Mouse (Mus musculus) liver, embryonic 11.5 days (tissue): ENCODE results near the gene Trpm2. TPM values are rescaled to one million over a fixed set of nuclear protein-coding genes. Genes with fewer than 3 reads are reported as not detected.

Source experiments
- ATAC-seq: fragments of 200-750 bp; cut with Nextera tagmentation; replicated peaks from 2 replicates; pipeline ENCODE4 v1.8.0; 2017; ENCODE audit warnings: moderate number of reproducible peaks, mild to moderate bottlenecking, moderate TSS enrichment, moderate library complexity; ENCODE audit not compliant: low FRiP score
- DNase-seq: peaks from one replicate; pipeline ENCODE4 v3.0.0-alpha.2; 2017; ENCODE audit warnings: low spot score
- H3K27ac ChIP-seq: fragments of 300-500 bp; sonication (generic); 2 replicates; pipeline ENCODE4 v1.5.1; 2014; ENCODE audit warnings: mild to moderate bottlenecking, low read depth, low read length, control low read depth
- H3K27me3 ChIP-seq: fragments of 300-500 bp; sonication (generic); replicated peaks from 2 replicates; pipeline ENCODE4 v1.6.1; 2014; ENCODE audit warnings: low read length, mixed read lengths; ENCODE audit not compliant: control insufficient read depth, insufficient read depth
- H3K36me3 ChIP-seq: fragments of 300-500 bp; sonication (generic); 2 replicates; pipeline ENCODE4 v1.6.1; 2014; ENCODE audit warnings: mild to moderate bottlenecking, low read length, moderate library complexity, mixed read lengths; ENCODE audit not compliant: control insufficient read depth, insufficient read depth
- H3K4me1 ChIP-seq: fragments of 300-500 bp; sonication (generic); replicated peaks from 2 replicates; pipeline ENCODE4 v1.6.1; 2014; ENCODE audit warnings: low read length, mixed read lengths; ENCODE audit not compliant: control insufficient read depth, insufficient read depth
- H3K4me2 ChIP-seq: fragments of 300-500 bp; sonication (generic); 2 replicates; pipeline ENCODE4 v1.6.1; 2014; ENCODE audit warnings: mild to moderate bottlenecking, control low read depth, moderate library complexity
- H3K4me3 ChIP-seq: fragments of 300-500 bp; sonication (generic); 2 replicates; pipeline ENCODE4 v1.5.1; 2014; ENCODE audit warnings: low read depth, low read length, control low read depth
- H3K9ac ChIP-seq: fragments of 300-500 bp; sonication (generic); 2 replicates; pipeline ENCODE4 v1.6.1; 2014; ENCODE audit warnings: low read depth, low read length, control low read depth
- H3K9me3 ChIP-seq: fragments of 300-500 bp; sonication (generic); 2 replicates; pipeline ENCODE4 v1.6.1; 2016; ENCODE audit warnings: low read length, inconsistent platforms, mixed read lengths; ENCODE audit not compliant: control insufficient read depth
- WGBS: fragments of 180-500 bp; shearing (Covaris S2); extraction: QIAGEN DNeasy Blood & Tissue Kit; methylation state at CpG from one replicate; pipeline ENCODE4 v1.1.7; 2014; 5-methylcytosine and 5-hydroxymethylcytosine counted together
- polyA plus RNA-seq: library from polyadenylated mRNA; unstranded; fragments of >200 nt; fragmentation: Nextera tagmentation; extraction: Ambion mirVana; gene quantifications from 2 replicates; pipeline ENCODE4 v1.2.1, GENCODE M21; 2014

Gene Trpm2
- polyA plus RNA-seq, 1 experiment from 2014 or later, result 1.2 TPM

- Histone ChIP-seq H3K9ac (no peak overlapping the region), H3K4me1 (0 out of 2 replicates have a peak, but pooled peaks cover 2% of the 10 kb centered on the region), H3K27ac (no peak overlapping the region), H3K27me3 (peaks cover 10% of the 10 kb centered on the region), H3K36me3 (no peaks in the 10 kb centered on the region), H3K4me3 (peak overlapping the region; percentile 62), H3K9me3 (no peaks in the 10 kb centered on the region), H3K4me2 (peak overlapping the region; percentile 81)
- 8% methylated on average over 35 of the region's 35 CpGs for WGBS
- ATAC-seq (peak; percentile 76), DNase-seq (peak; percentile 83)
Measured at GRCm38 (mm10) chr10:77902894-77903715, 67.3 kb downstream of the Trpm2 start.

- no peaks in the 10 kb centered on the region for H3K9me3 ChIP-seq
- peaks cover 10% of the 10 kb centered on the region for H3K27me3 ChIP-seq
- H3K4me1 ChIP-seq, result 0 out of 2 replicates have a peak, but pooled peaks cover 2% of the 10 kb centered on the region
- peak within 1 kb of the TSS; percentile 81 for H3K4me2 ChIP-seq
- DNase-seq (peak; percentile 86), ATAC-seq (peak; percentile 80)
- peak within 1 kb of the TSS; percentile 52 for H3K9ac ChIP-seq
- peak within 1 kb of the TSS; percentile 62 for H3K4me3 ChIP-seq
- H3K27ac ChIP-seq, result no peak within 1 kb of the TSS
- WGBS, result 1% methylated on average over 43 of the region's 46 CpGs
- no peaks in the 10 kb centered on the region for H3K36me3 ChIP-seq
Measured at GRCm38 (mm10) chr10:77902211-77902893, 68.0 kb downstream of the Trpm2 start, which contains the start of gene Lrrc3. Gene Lrrc3, minus strand, starts transcription at chr10:77902536.

GRCm38 (mm10) chr10:77901871-77902210 is 68.5 kb downstream of the Trpm2 start:
- H3K4me3 ChIP-seq, result peak overlapping the region; percentile 62
- 3% methylated on average over 14 of the region's 14 CpGs for WGBS
- H3K9ac ChIP-seq, result peak overlapping the region; percentile 52
- H3K27ac ChIP-seq, result no peak overlapping the region
- no peaks in the 10 kb centered on the region for H3K9me3 ChIP-seq
- DNase-seq, result no peak
- ATAC-seq, result peak; percentile 3; the same call in 1 of the 2 replicates
- 0 out of 2 replicates have a peak, but pooled peaks cover 2% of the 10 kb centered on the region for H3K4me1 ChIP-seq
- H3K36me3 ChIP-seq, result no peaks in the 10 kb centered on the region
- H3K27me3 ChIP-seq, result peaks cover 10% of the 10 kb centered on the region
- peak overlapping the region; percentile 81 for H3K4me2 ChIP-seq

GRCm38 (mm10) chr10:77900903-77901818 is 69.2 kb downstream of the Trpm2 start:
- DNase-seq, result no peak
- no peak overlapping the region for H3K9ac ChIP-seq
- H3K4me3 ChIP-seq, result 0 out of 2 replicates have a peak overlapping the region, but pooled peaks have one; percentile 62

GRCm38 (mm10) chr10:77900126-77900525 is 70.2 kb downstream of the Trpm2 start:
- Histone ChIP-seq H3K27ac (peak overlapping the region; percentile 28; the same call in 1 of the 2 replicates), H3K4me3 (no peak overlapping the region), H3K4me2 (no peak overlapping the region), H3K9me3 (no peaks in the 10 kb centered on the region), H3K36me3 (no peaks in the 10 kb centered on the region), H3K27me3 (peaks cover 10% of the 10 kb centered on the region), H3K9ac (no peak overlapping the region), H3K4me1 (0 out of 2 replicates have a peak, but pooled peaks cover 2% of the 10 kb centered on the region)
- DNase-seq (no peak), ATAC-seq (no peak)
- 70% methylated on average over 7 of the region's 7 CpGs for WGBS

More at GRCm38 (mm10) chr10:77900903-77901818, 69.2 kb downstream of the Trpm2 start:
- H3K27ac ChIP-seq, result no peak overlapping the region
- WGBS, result 84% methylated on average over 27 of the region's 27 CpGs
- H3K4me1 ChIP-seq, result 0 out of 2 replicates have a peak, but pooled peaks cover 2% of the 10 kb centered on the region
- no peaks in the 10 kb centered on the region for H3K36me3 ChIP-seq
- peak overlapping the region; percentile 81 for H3K4me2 ChIP-seq
- peaks cover 10% of the 10 kb centered on the region for H3K27me3 ChIP-seq
- no peaks in the 10 kb centered on the region for H3K9me3 ChIP-seq
- ATAC-seq, result no peak

GRCm38 (mm10) chr10:77895562-77895961 is 74.8 kb downstream of the Trpm2 start:
- Histone ChIP-seq H3K27ac (no peak overlapping the region), H3K4me3 (no peak overlapping the region), H3K9me3 (no peaks in the 10 kb centered on the region), H3K9ac (no peak overlapping the region), H3K36me3 (no peaks in the 10 kb centered on the region), H3K4me1 (no peaks in the 10 kb centered on the region), H3K27me3 (no peaks in the 10 kb centered on the region; the same call in 1 of the 2 replicates), H3K4me2 (no peak overlapping the region)
- 58% methylated on average over 5 of the region's 5 CpGs for WGBS
- DNase-seq, result no peak
- no peak for ATAC-seq

GRCm38 (mm10) chr10:77890987-77891565 is 79.3 kb downstream of the Trpm2 start:
- H3K4me3 ChIP-seq, result no peak overlapping the region
- DNase-seq (no peak), ATAC-seq (no peak; the same call in 1 of the 2 replicates)
- no peaks in the 10 kb centered on the region for H3K27me3 ChIP-seq
- H3K4me2 ChIP-seq, result no peak overlapping the region
- 78% methylated on average over 8 of the region's 8 CpGs for WGBS
- no peaks in the 10 kb centered on the region for H3K9me3 ChIP-seq
- H3K27ac ChIP-seq, result no peak overlapping the region
- H3K4me1 ChIP-seq, result no peaks in the 10 kb centered on the region
- H3K9ac ChIP-seq, result no peak overlapping the region
- H3K36me3 ChIP-seq, result no peaks in the 10 kb centered on the region
